22 mouse cellular contexts compared by ENCODE assay signal in genomic region chr4:45524602-45525001, GRCm38 (mm10). TPM values are rescaled to one million over a fixed set of nuclear protein-coding genes. Genes with fewer than 3 reads are reported as not detected.
DNase-seq lines count a peak whose midpoint lies in the region; ATAC-seq and TF ChIP-seq lines count a peak whose summit lies in the region.
"Had no signal": no experiment of that assay in that cellular context is flagged by ENCODE, and none has a peak within 500 bp of the region (broad histone marks: within the 10 kb centered on the region; RNA-seq: fewer than 3 reads in every experiment).

No protein-coding gene starts in this region.

- in situ Hi-C loops in ES-E14 (cut with MboI; ENCODE audit: low sequenced_read_pairs in 2 of 2, unreplicated experiment in 2 of 2), result no loop called here

- H3K4me1 ChIP-seq in liver, embryonic 13.5 days (replicated peaks), result peaks cover 97% of the 10 kb centered on the region
- H3K4me1 ChIP-seq in liver, embryonic 12.5 days, result peaks cover 95% of the 10 kb centered on the region
- H3K4me1 ChIP-seq in ES-E14 (ENCODE audit: control insufficient read depth in 2 of 2, insufficient read depth in 2 of 2, low read length in 2 of 2, poor library complexity in 1 of 2), result peaks cover 19 to 36% of the 10 kb centered on the region in 2 experiments

- no peak overlapping the region for H3K4me2 ChIP-seq in liver, embryonic 13.5 days
- no peak overlapping the region for H3K4me2 ChIP-seq in liver, embryonic 12.5 days
- H3K4me2 ChIP-seq: embryonic facial prominence, embryonic 13.5 days; heart, embryonic 11.5 days; heart, embryonic 15.5 days; hindbrain, embryonic 13.5 days had no signal

- no peaks in the 10 kb centered on the region for H3K9me3 ChIP-seq in liver, embryonic 13.5 days (replicated peaks)
- H3K9me3 ChIP-seq in liver, embryonic 12.5 days (replicated peaks), result no peaks in the 10 kb centered on the region
- H3K9me3 ChIP-seq in ES-E14 (ENCODE audit: control insufficient read depth, insufficient read depth, low read depth, low read length), result no peaks in the 10 kb centered on the region
- H3K9me3 ChIP-seq: embryonic facial prominence, embryonic 13.5 days; forebrain, embryonic 13.5 days; heart, embryonic 15.5 days; hindbrain, embryonic 13.5 days had no signal

- no peak for TF ChIP-seq CTCF in left cerebral cortex, adult 2 months (IDR thresholded peaks at IDR 0.05)

- peak overlapping the region; percentile 47; the same call in 1 of the 2 replicates for H3K27ac ChIP-seq in liver, embryonic 13.5 days
- H3K27ac ChIP-seq in liver, embryonic 12.5 days, result no peak overlapping the region; the same call in 1 of the 2 replicates
- H3K27ac ChIP-seq in ES-E14 (ENCODE audit: insufficient read depth, low read depth, low read length, poor library complexity, severe bottlenecking), result no peak overlapping the region
- no peak overlapping the region for H3K27ac ChIP-seq in left cerebral cortex, adult 2 months
- H3K27ac ChIP-seq: embryonic facial prominence, embryonic 13.5 days; forebrain, embryonic 13.5 days; heart, embryonic 15.5 days; hindbrain, embryonic 13.5 days; hindbrain, postnatal 0 days had no signal

- intact Hi-C loops in left cerebral cortex, adult 2 months (cut with DNase I), result loop anchor here (5.0 kb wide), 1 partner anchor 47 kb away; no protein-coding TSS in a partner anchor

- peak; percentile 17 for DNase-seq in kidney, adult 9 months
- no peak for DNase-seq in kidney, postnatal 14 days
- DNase-seq in liver, embryonic 13.5 days, result no peak
- no peak for DNase-seq in ES-E14 (ENCODE audit: low read depth, low spot score)
- DNase-seq in gastrocnemius, postnatal 4 days (ENCODE audit: low spot score in 2 of 2), result no peak
- no peak for DNase-seq in left cerebral cortex, adult 2 months (ENCODE audit: extremely low spot score in 1 of 2, low spot score in 2 of 2)
- DNase-seq: adrenal gland, postnatal 14 days; B cell, adult 2 months; cerebellum, adult 11-12 months; cerebellum, adult 9-10 months; cerebellum, postnatal 25 days; forebrain, postnatal 0 days; gastrocnemius, postnatal 25 days; heart, adult 18-20 months; heart, postnatal 14 days had no signal

- H3K27me3 ChIP-seq in liver, embryonic 13.5 days, result peaks cover 5% of the 10 kb centered on the region
- H3K27me3 ChIP-seq in liver, embryonic 12.5 days (replicated peaks), result peaks cover 8% of the 10 kb centered on the region; the same call in 1 of the 2 replicates
- H3K27me3 ChIP-seq: embryonic facial prominence, embryonic 13.5 days; forebrain, embryonic 13.5 days; heart, embryonic 15.5 days had no signal

- no peak overlapping the region for H3K9ac ChIP-seq in liver, embryonic 13.5 days
- H3K9ac ChIP-seq in liver, embryonic 12.5 days, result no peak overlapping the region
- no peak overlapping the region for H3K9ac ChIP-seq in ES-E14 (ENCODE audit: insufficient read depth, low read depth, low read length, poor library complexity, severe bottlenecking)
- H3K9ac ChIP-seq: embryonic facial prominence, embryonic 13.5 days; forebrain, embryonic 13.5 days; forebrain, postnatal 0 days; heart, embryonic 15.5 days; hindbrain, embryonic 13.5 days had no signal

- no peak for ATAC-seq in liver, embryonic 13.5 days (ENCODE audit: low read depth)
- ATAC-seq in liver, embryonic 12.5 days, result no peak
- ATAC-seq: forebrain, embryonic 13.5 days; forebrain, postnatal 0 days; hindbrain, postnatal 0 days had no signal

- WGBS in liver, embryonic 13.5 days (ENCODE audit: insufficient replicate concordance), result 42% methylated on average over 4 of the region's 4 CpGs
- 58% methylated on average over 4 of the region's 4 CpGs for WGBS in liver, embryonic 12.5 days (ENCODE audit: insufficient replicate concordance)

- H3K4me3 ChIP-seq in liver, embryonic 13.5 days (replicated peaks), result no peak overlapping the region
- no peak overlapping the region for H3K4me3 ChIP-seq in liver, embryonic 12.5 days
- no peak overlapping the region for H3K4me3 ChIP-seq in ES-E14 (ENCODE audit: insufficient read depth in 1 of 2, low read depth in 1 of 2, low read length in 2 of 2, poor library complexity in 1 of 2, severe bottlenecking in 1 of 2)
- no peak overlapping the region for H3K4me3 ChIP-seq in left cerebral cortex, adult 2 months
- H3K4me3 ChIP-seq: embryonic facial prominence, embryonic 13.5 days; forebrain, embryonic 13.5 days; heart, embryonic 15.5 days; hindbrain, embryonic 13.5 days had no signal

- peaks cover 38% of the 10 kb centered on the region for H3K36me3 ChIP-seq in liver, embryonic 13.5 days
- peaks cover 56% of the 10 kb centered on the region for H3K36me3 ChIP-seq in liver, embryonic 12.5 days
- peaks cover 2% of the 10 kb centered on the region; the same call in 1 of the 2 replicates for H3K36me3 ChIP-seq in ES-E14 (ENCODE audit: control insufficient read depth, insufficient read depth, low read length, poor library complexity, severe bottlenecking)
- H3K36me3 ChIP-seq: embryonic facial prominence, embryonic 13.5 days; heart, embryonic 15.5 days; hindbrain, embryonic 13.5 days had no signal

TF ChIP-seq in ES-E14, 5 proteins besides CTCF, POLR2A, EP300 and RAD21:
- peak; percentile 78 for TF ChIP-seq ZNF384 (IDR thresholded peaks at IDR 0.05; ENCODE audit: low read depth, low read length)
- TF ChIP-seq HCFC1 (IDR thresholded peaks at IDR 0.05; ENCODE audit: borderline replicate concordance, insufficient read depth, low read length), result no peak

RNA-seq across cellular contexts. Expression of gene Shb, which starts 7.7 kb away (rescaled TPM):
- polyA plus RNA-seq in liver, embryonic 13.5 days (2015; fragmentation: Nextera tagmentation; extraction: Ambion mirVana), result 2.3 and 3.0 TPM in 2 replicates
- 8.7 and 9.9 TPM in 2 replicates for polyA plus RNA-seq in liver, embryonic 12.5 days (2016; fragmentation: Nextera tagmentation; extraction: Ambion mirVana)
- total RNA-seq in ES-E14 (2012; rRNA removed), result 15.0 and 15.9 TPM in 2 replicates
- 10 to 100 TPM; 16.8 to 23.5 TPM for total RNA-seq in gastrocnemius, postnatal 4 days (2021)
- 10 to 100 TPM; 11.0 to 11.6 TPM for total RNA-seq in left cerebral cortex, adult 2 months (2021)
